Mouse (Mus musculus): Measurements from ENCODE around the gene Mapk1. TPM values are rescaled to one million over a fixed set of nuclear protein-coding genes. Genes with fewer than 3 reads are reported as not detected.
"Not testable (repeated sequence)": the region's sequence is repeated elsewhere in the genome, so short reads cannot be mapped to it uniquely, and the experiment has no call there.

The Mapk1 gene
- total RNA-seq (2021): 100 to 1,000 TPM; 128 to 135 TPM

- DNase-seq: peak; percentile 97
These were observed at the start of gene Mapk1 for GRCm38 (mm10) chr16:16983131-16983533. TSS of gene Mapk1 (plus strand) at chr16:16983382.

DNA sequence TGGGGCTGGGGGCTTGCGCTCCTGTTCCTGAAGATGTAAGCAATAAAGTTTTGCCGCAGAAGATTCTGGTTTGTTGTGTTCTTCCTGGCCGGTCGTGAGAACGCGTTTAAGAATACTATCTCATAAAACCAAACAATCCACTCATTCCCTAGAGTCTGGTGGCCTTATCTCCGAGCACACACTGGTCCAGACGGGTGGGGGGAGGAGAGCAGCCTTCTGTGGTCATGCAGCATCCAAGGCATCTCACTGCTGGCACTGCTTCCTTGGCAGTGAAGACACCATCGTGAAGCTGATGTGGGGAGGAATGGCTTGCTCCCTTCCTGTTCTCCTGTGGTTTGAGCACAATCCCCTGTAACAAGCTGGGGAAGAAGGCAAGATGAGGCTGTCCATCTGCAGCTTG lies 43.6 kb upstream of the Mapk1 start:
- no peak for DNase-seq

- no peak for DNase-seq
These were observed 42.1 kb upstream of the Mapk1 start for GRCm38 (mm10) chr16:16941078-16941477.

DNA sequence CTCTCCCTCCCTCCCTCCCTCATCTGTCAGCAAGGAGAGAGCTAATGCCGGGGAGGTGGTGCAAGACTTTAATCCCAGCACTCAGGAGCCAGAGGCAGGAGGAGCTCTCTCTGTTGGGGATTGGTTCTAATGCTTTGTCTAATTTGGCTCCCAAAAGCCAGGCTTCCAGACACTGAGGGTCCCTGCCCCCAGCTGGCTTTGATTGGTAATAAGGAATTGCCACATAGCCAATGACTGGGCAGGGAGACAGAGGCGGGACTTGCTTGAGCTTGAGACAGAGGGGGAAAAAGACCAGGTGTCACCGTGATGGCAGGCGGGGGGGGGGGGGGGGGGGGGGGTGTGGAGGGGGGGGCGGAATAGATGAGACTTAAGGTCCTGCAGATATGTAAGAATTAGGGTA lies 24.6 kb upstream of the Mapk1 start:
- no peak for DNase-seq

GRCm38 (mm10) chr16:16959907-16960306 lies 23.3 kb upstream of the Mapk1 start:
- no peak for DNase-seq

DNA sequence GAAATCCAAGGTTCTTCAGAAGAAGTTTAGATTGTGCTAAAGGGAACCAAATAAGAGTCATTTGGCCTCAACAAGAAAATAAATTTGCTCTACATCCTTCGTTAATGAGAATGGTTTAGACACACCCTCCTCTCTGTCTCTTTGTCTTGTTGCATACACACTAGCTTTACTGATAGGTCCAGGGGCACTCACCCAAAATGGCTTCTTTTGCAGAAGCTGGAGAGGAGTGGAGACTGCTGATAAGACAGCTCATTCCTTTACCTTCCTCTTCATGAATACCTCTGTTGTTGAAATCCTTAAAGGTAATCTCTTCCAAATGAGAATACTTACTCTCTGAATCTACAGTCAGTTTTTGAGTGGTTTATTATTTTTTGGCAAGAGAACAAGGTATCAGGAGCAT lies 18.0 kb upstream of the Mapk1 start:
- no peak for DNase-seq

- no peak for DNase-seq
These were observed 16.9 kb upstream of the Mapk1 start for GRCm38 (mm10) chr16:16966290-16966689.

DNA sequence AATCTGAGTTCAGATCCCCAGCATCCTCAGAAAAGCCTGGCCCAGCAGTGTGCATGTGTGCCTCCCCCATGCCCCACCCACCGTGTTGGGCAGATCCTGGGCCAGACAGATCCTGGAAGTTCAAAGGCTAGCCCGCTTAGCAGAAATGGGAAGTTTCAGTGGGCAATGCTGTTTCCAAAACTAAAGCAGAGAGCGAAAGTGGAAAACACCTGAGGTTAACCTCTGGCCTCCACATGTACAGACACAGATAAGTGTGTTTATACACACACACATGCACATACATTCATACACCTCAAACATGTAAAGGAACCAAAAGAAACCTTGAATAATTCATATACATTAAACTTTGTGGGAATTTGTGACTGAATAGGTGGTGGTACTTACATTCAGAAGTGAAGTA lies 5.1 kb upstream of the Mapk1 start:
- no peak for DNase-seq

DNA sequence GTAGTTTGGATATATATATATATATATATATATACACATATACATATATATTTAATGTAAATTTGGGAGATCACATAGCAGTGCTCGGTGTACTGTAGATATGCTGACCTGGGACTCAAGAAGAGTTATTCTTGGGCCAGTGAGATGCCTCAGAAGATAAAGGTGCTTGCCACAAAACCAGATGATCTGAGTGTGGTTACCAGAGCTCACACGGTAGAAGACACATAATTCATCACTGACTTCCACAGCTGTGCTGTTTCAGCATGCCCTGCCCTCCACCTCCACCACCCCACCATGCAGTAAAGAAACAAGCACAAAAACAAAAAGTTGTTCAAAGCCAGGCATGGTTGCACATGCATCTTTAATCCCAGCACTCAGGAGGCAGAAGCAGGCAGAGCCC lies 4.4 kb upstream of the Mapk1 start:
- DNase-seq: no peak

GRCm38 (mm10) chr16:16982636-16983035 lies 546 bp upstream of the Mapk1 start:
- no peak for DNase-seq

DNA sequence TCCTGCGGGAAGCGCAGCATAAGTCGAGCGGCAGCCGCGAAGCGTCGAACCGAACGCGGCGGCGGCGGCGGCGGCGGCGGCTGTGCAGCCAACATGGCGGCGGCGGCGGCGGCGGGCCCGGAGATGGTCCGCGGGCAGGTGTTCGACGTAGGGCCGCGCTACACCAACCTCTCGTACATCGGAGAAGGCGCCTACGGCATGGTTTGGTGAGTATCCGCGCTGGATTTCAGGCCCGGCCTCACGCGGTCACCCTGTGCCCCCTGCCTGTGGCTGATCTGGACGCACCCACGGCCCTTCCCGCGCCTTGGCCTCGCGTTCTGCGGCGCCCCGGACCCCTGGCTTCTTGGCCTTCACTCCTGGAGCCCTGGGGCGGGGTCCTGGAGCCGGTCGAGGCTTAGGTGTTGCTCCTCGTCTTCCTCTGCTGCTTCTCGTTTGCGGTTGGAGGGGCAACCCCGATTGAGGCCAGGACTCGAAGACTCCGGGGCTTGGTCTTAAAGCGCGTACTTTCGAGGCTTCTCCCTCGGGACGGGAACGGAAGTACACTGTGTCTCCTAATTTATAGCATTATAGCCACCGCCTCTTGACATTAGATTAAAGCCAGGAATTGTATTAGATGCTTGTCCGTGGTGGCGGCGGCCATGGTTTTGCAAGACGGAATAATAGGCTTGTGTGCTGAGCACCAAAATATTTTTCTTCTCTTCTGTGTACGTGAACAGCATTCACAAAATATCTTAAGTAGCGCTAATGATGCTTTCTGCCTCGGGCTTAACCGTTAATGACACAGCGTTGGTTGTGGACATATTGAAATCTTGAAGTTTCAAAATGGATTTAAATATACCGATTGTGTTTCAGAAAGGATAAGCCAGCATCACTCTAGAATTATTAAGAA lies 596 bp downstream of the Mapk1 start:
- DNase-seq: peak; percentile 63

- no peak for DNase-seq
These were observed 1.3 kb downstream of the Mapk1 start for GRCm38 (mm10) chr16:16984423-16984941.

DNA sequence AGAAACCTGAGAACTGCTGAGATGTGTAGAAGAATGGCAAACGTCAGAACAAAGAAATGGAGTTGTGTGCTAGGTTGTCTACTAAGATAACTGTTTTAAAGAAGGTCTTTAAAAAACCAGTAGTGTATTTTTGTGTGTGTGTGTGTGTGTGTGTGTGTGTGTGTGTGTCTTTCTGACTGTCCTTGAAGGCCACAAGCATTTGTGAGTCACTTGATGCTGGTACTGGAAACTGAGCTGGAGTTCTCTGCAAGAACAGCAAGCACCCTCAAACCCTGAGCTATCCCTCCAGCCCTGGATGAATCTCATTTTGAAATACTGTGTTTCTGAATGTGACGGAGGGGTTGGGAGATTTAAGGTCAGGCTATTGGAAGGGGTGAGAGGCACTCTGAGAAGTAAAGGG lies 4.1 kb downstream of the Mapk1 start:
- no peak for DNase-seq

- no peak for DNase-seq
These were observed 5.7 kb downstream of the Mapk1 start for GRCm38 (mm10) chr16:16988842-16989241.

DNA sequence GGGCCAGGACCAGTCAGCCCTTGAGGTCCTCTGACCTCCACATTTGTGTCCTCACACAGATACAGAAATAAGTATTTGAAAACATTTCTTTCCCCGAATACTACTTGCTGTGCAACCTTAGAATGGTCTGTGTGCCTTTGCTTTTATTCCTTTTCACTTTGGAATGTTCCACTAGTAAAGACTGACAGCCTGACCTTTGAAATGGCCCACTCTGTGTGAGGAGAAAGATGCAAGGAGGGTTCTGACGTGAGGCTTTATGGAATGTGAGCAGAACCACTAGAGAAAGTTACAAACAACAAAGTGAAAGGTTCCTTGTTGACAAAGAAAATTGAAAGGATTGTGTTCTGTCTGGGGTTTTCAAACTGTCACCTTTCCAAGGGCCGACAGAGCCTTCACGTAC lies 6.8 kb downstream of the Mapk1 start:
- no peak for DNase-seq

DNA sequence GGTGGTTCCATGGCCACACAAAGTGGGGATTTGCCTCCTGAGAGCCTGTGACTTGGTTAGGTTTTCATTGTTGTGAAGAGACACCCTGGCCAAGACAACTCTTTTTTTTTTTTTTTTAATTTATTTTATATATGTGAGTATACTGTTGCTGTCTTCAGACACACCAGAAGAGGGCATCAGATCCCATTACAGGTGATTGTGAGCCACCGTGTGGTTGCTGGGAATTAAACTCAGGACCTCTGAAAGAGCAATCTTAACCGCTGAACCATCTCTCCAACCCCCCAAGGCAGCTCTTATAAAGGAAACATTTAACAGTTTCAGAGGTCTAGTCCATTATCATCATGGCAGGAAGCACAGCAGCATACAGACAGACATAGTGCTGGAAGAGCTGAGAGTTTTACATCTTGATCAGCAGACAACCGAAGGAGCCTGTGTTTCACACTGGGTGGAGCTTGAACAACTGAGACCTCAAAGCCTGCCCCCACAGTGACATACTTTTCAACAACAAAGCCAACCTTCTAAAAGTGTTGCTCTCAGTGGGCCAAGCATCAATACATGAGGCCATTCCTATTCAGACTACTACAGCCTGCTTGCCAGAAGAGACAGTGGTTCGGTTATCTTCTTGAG lies 11.4 kb downstream of the Mapk1 start:
- DNase-seq: no peak

DNA sequence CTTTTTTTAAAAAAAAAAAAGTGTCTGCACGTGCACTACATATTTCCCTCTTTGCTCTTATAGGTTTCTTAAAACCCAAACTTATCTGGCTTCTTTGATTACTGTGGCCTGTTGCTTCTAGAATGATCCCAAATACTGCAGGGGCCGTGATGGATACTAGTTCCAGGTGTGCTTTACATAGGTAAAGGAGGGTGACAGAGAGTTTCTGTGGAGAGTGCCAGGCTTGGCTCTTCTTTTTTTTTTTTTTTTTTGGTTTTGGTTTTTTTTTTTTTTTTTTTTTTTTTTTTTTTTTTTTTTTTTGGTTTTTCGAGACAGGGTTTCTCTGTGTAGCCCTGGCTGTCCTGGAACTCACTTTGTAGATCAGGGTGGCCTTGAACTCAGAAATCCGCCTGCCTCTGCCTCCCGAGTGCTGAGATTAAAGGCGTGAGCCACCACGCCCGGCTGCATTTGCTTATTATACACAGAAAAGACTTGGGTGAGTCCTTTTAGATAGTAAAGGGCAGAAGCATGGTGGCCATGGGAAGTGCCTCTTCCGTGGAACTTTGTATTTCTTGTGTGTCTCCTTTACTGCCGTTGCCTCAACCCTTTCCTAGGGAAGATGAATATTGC lies 13.0 kb downstream of the Mapk1 start:
- not testable (repeated sequence) for DNase-seq

DNA sequence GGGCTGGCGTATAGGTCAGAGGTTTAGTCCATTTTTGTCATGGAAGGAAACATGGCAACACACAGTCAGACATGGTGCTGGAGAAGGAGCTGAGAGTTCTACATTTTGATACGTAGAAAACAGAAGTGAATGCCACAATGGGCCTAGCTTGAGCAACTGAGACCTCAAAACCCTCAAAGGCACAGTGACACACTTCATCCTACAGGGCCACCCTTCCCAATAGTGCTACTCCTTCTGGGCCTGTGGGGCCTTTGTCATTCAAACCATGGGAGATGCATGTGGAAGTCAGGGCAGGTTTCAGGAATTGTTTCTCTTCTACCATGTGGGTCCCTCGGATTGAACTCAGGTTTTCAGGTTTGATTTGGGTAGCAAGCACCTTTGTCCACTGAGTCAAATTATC lies 17.9 kb downstream of the Mapk1 start:
- DNase-seq: no peak

DNA sequence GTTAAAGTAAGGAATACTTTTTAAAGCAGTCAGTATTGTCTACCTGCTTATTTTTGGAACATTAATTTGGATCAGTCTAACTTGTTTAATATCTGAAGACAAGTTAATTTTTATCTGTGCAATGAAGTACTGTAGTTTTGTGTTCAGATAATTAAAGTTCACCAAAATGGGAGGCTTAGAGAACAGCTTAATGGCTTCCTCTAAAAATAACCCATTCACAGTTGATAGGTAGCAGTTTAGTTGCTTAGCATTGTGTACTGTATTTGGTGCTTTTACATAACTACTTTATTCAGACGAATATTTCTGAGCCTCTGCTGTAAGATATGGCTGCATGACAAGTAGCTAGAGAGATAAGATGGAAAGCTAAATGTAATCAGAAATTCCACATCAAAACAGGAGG lies 23.9 kb downstream of the Mapk1 start:
- DNase-seq: no peak

DNA sequence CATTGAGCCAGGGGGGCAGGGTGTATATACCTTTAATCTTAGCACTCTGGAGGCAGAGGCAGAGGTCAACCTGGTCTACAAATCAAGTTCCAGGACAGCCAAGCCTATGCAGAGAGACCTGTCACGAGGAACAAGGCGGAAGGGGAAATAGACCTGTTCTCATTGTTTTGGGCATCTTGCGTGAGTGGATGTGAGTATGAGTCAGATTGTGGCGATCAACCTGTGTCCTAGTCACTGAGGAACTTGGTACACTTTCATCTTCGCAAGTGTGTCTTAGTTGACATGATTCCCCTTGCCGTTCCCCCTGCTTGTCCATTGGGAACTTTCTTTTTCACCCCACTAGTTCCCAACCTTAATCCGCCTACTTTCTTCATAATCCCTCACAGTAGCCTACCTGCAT lies 26.9 kb downstream of the Mapk1 start:
- DNase-seq: no peak

- DNase-seq: no peak
These were observed 29.4 kb downstream of the Mapk1 start for GRCm38 (mm10) chr16:17012583-17012982.

DNA sequence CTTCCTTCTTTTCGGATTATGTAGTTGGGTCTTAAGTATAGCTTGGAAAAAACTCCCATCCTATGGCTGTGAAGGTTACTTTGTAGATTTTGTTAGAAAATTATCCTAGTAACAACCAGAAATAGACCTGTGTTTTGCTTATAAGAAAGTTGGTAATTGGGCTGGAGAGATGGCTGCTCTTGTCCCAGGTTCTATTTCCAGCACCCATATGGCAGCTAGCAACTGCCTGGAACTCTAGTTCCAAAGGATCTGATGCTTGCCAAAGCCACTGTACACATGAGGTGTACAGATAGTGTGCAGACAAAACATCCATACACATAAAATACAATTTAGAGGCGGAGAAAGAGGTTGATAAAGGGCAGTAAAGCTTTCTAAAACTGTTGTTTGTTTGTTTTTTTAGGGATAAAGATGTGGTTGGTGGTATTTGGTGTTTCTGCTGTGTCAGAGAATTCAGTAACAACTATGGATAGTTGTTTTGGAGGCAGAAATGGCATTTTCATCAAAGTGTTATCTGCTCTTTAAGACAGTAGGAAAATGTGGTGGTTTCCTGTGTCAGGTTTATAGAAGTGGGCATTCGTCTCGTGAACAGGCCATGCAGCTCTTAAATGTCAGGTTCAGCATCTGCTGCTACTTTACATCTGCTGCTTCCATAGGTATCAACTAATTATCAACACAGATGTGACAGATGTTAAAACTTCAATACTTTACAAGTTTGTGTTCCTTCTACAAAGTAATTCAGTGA lies 32.1 kb downstream of the Mapk1 start:
- DNase-seq: no peak

DNA sequence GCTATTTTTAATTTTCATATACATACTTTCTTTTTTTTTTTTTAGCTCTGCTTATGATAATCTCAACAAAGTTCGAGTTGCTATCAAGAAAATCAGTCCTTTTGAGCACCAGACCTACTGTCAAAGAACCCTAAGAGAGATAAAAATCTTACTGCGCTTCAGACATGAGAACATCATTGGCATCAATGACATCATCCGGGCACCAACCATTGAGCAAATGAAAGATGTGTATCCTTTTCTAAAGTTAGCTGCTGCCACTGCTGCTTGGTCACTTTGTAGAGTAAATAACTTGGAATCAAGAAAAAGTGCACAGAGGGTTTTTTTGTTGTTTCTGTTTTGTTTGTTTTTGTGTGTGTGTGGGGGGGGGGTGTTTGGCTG lies 32.7 kb downstream of the Mapk1 start:
- no peak for DNase-seq

Measured in heart, postnatal 4 days (tissue).